Mouse (Mus musculus): Measurements from ENCODE around the gene As3mt. TPM values are rescaled to one million over a fixed set of nuclear protein-coding genes. Genes with fewer than 3 reads are reported as not detected.
"Not testable (repeated sequence)": the region's sequence is repeated elsewhere in the genome, so short reads cannot be mapped to it uniquely, and the experiment has no call there.

The As3mt gene
- polyA plus RNA-seq, 1 experiment from 2014 or later: 30.3 TPM

GRCm38 (mm10) chr19:46777928-46778680 is 70.8 kb downstream of the As3mt start:
- no peak overlapping the region for H3K27ac ChIP-seq
- H3K4me3 ChIP-seq: no peak overlapping the region
- H3K9me3 ChIP-seq: no peaks in the 10 kb centered on the region
- no peaks in the 10 kb centered on the region for H3K27me3 ChIP-seq (ENCODE audit: insufficient read depth, poor library complexity, severe bottlenecking)
- H3K36me3 ChIP-seq: no peaks in the 10 kb centered on the region
- H3K4me1 ChIP-seq (replicated peaks): peaks cover 4% of the 10 kb centered on the region; the same call in 1 of the 2 replicates
- no peak for DNase-seq (ENCODE audit: low spot score)
- WGBS: 68% methylated on average over 12 of the region's 12 CpGs

- WGBS: 94% methylated on average over 1 of the region's 1 CpGs
- H3K27ac ChIP-seq: not testable (repeated sequence)
Observed at GRCm38 (mm10) chr19:46779130-46779529, 71.9 kb downstream of the As3mt start.

DNA sequence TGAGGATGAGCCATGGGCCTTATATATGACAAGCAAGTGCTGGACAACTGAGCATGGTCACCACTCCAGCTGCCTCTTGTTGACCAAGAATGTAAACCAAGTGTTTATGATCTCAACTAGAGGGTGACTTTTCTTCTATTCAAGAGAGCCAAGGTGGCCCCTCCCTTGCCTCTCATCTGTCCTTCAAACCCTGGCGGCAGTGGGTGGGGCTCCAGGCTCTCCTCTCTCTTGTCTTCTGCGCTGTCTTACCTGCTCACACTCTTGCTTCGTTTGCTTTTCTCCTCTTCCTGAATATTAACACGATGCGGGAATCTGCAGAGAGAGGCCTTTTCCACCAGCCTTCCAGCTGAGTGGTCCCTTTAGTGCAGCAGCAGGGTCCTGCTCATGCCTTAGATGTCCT is 76.8 kb downstream of the As3mt start:
- 77% methylated on average over 5 of the region's 5 CpGs for WGBS
- DNase-seq (ENCODE audit: low spot score): no peak

More at GRCm38 (mm10) chr19:46779130-46779529, 71.9 kb downstream of the As3mt start:
- not testable (repeated sequence) for H3K9me3 ChIP-seq; DNase-seq (ENCODE audit: low spot score); H3K4me1 ChIP-seq (replicated peaks); H3K36me3 ChIP-seq; H3K4me3 ChIP-seq; H3K27me3 ChIP-seq (ENCODE audit: insufficient read depth, poor library complexity, severe bottlenecking)

DNA sequence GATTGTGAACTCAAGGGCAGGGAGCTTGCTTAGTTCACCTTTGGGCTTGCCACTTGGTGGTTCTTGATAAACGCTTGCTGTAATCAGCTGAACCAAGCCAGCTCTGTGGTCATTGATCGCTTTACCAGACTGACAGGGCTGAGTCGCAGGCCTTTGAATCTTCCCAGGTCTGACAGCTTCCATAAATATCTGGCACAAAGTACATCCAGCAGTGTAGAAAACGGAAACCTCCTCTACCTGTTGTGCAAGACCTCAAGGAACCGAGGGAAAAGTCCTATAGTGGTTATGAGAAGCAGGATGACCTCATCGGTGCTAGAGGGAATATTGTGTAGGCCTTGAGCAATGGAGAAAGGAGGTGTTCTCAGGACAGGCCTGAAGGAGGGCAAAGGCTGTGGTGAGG is 77.2 kb downstream of the As3mt start:
- WGBS: 89% methylated on average over 6 of the region's 6 CpGs
- DNase-seq (ENCODE audit: low spot score): no peak
- no peaks in the 10 kb centered on the region for H3K36me3 ChIP-seq
- H3K27me3 ChIP-seq (ENCODE audit: insufficient read depth, poor library complexity, severe bottlenecking): no peaks in the 10 kb centered on the region
- no peaks in the 10 kb centered on the region for H3K9me3 ChIP-seq
- no peak overlapping the region for H3K27ac ChIP-seq
- peaks cover 10% of the 10 kb centered on the region; the same call in 1 of the 2 replicates for H3K4me1 ChIP-seq (replicated peaks)
- no peak overlapping the region for H3K4me3 ChIP-seq

More for the DNA sequence above, 76.8 kb downstream of the As3mt start:
- no peaks in the 10 kb centered on the region for H3K9me3 ChIP-seq
- H3K27me3 ChIP-seq (ENCODE audit: insufficient read depth, poor library complexity, severe bottlenecking): no peaks in the 10 kb centered on the region
- H3K27ac ChIP-seq: no peak overlapping the region
- no peak overlapping the region for H3K4me3 ChIP-seq
- no peaks in the 10 kb centered on the region for H3K36me3 ChIP-seq
- peaks cover 10% of the 10 kb centered on the region; the same call in 1 of the 2 replicates for H3K4me1 ChIP-seq (replicated peaks)

DNA sequence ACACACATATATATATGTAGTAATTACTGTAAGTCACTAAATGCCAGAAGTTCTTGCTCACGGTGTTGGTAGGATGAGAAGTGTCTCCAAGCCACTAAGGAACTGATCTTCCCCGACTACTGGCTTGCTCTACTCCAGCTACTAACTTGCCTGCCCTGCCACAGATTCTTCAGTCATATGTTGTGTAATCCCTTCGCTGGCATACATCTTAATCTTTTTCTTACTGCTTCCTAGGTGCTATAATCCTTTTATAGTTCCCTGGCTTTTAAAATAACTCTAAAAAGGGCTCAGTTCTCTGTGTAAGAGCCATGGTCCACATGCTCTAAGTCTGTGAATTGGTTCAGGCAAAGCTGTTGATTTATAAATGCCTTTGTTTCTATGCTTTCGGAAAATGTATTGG is 78.4 kb downstream of the As3mt start:
- no peak overlapping the region for H3K27ac ChIP-seq
- H3K9me3 ChIP-seq: no peaks in the 10 kb centered on the region
- peaks cover 10% of the 10 kb centered on the region; the same call in 1 of the 2 replicates for H3K4me1 ChIP-seq (replicated peaks)
- DNase-seq (ENCODE audit: low spot score): no peak
- 91% methylated on average over 4 of the region's 4 CpGs for WGBS
- H3K36me3 ChIP-seq: no peaks in the 10 kb centered on the region
- H3K27me3 ChIP-seq (ENCODE audit: insufficient read depth, poor library complexity, severe bottlenecking): no peaks in the 10 kb centered on the region
- H3K4me3 ChIP-seq: no peak overlapping the region

DNA sequence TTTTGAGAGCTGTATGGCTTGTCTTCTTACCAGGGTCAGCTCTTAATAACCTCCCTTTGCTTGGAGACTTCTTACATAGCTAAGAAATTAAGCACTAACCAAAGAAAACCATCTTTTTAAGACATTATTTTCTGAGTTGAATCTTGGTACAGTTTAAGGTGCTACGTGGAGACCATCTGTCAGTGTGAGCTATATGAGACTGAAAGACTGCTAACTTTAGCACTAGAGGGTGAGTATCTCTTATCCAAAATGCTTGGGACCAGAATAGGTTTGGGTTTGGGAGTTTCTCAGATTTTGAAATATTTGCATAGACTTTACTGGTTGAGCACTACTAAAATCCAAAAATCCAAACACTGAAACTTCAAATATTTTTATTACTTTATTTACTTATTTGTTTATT is 82.5 kb downstream of the As3mt start:
- no peak overlapping the region for H3K4me3 ChIP-seq
- no peak for DNase-seq (ENCODE audit: low spot score)
- H3K27ac ChIP-seq: no peak overlapping the region
- H3K9me3 ChIP-seq: no peaks in the 10 kb centered on the region
- no peaks in the 10 kb centered on the region for H3K27me3 ChIP-seq (ENCODE audit: insufficient read depth, poor library complexity, severe bottlenecking)
- no peaks in the 10 kb centered on the region for H3K36me3 ChIP-seq
- WGBS: 92% methylated on average over 1 of the region's 1 CpGs
- no peaks in the 10 kb centered on the region for H3K4me1 ChIP-seq (replicated peaks)

Other genes starting within 250 kb of the As3mt start
- 26.5 and 30.0 TPM in 2 replicates for gene Trim8, start 205.8 kb upstream of the As3mt start, polyA plus RNA-seq (2016; fragmentation: Nextera tagmentation; extraction: Ambion mirVana)
- 203 and 209 TPM in 2 replicates for gene Arl3, start 134.3 kb upstream of the As3mt start, polyA plus RNA-seq (2016; fragmentation: Nextera tagmentation; extraction: Ambion mirVana)
- 12.9 and 17.9 TPM in 2 replicates for gene Sfxn2, start 134.1 kb upstream of the As3mt start, polyA plus RNA-seq (2016; fragmentation: Nextera tagmentation; extraction: Ambion mirVana)
- 48.2 and 54.4 TPM in 2 replicates for gene Wbp1l, start 108.4 kb upstream of the As3mt start, polyA plus RNA-seq (2016; fragmentation: Nextera tagmentation; extraction: Ambion mirVana)
- not detected in 2 replicates for gene Cyp17a1, start 34.3 kb upstream of the As3mt start, polyA plus RNA-seq (2016; fragmentation: Nextera tagmentation; extraction: Ambion mirVana)
- gene Borcs7, start 17.6 kb upstream of the As3mt start, polyA plus RNA-seq (2016; fragmentation: Nextera tagmentation; extraction: Ambion mirVana): 14.4 and 15.7 TPM in 2 replicates
- 2.7 and 4.0 TPM in 2 replicates for gene Cnnm2, start 54.1 kb downstream of the As3mt start, polyA plus RNA-seq (2016; fragmentation: Nextera tagmentation; extraction: Ambion mirVana)